Mouse (Mus musculus): ENCODE results near the gene Aldh3a1.

- TF ChIP-seq CTCF (IDR thresholded peaks at IDR 0.05; ENCODE audit: low read depth) = no peak
- no peak for TF ChIP-seq EP300 (IDR thresholded peaks at IDR 0.05; ENCODE audit: low read depth)
Observed at GRCm38 (mm10) chr11:61215936-61216335, 8.6 kb downstream of the Aldh3a1 start.

Measured in liver, postnatal 0 days (tissue).